23 mouse cellular contexts compared by ENCODE assay signal in genomic region chr14:79837101-79837500, GRCm38 (mm10).
A peak's percentile ranks its signal among the peaks of the same experiment; 100 is the strongest.
DNase-seq lines count a peak whose midpoint lies in the region; ATAC-seq and TF ChIP-seq lines count a peak whose summit lies in the region.
"Had no signal": no experiment of that assay in that cellular context is flagged by ENCODE, and none has a peak within 500 bp of the region (broad histone marks: within the 10 kb centered on the region; RNA-seq: fewer than 3 reads in every experiment).

No protein-coding gene starts in this region.

- H3K9me3 ChIP-seq in kidney, postnatal 0 days (replicated peaks; ENCODE audit: low read length): no peaks in the 10 kb centered on the region
- H3K9me3 ChIP-seq in midbrain, embryonic 15.5 days: no peaks in the 10 kb centered on the region
- no peaks in the 10 kb centered on the region for H3K9me3 ChIP-seq in midbrain, postnatal 0 days (ENCODE audit: low read length)
- H3K9me3 ChIP-seq: embryonic facial prominence, embryonic 15.5 days; forebrain, embryonic 10.5 days; heart, embryonic 10.5 days; hindbrain, embryonic 13.5 days had no signal

- intact Hi-C loops in heart, postnatal 10 days (cut with DNase I): no loop called here
- intact Hi-C loops in gastrocnemius, postnatal 14 days (cut with DNase I; ENCODE audit: low total_unique reads): no loop called here

- no peak for ATAC-seq in kidney, postnatal 0 days (replicated peaks; ENCODE audit: low FRiP score, low read depth)
- peak; percentile 67; the same call in 1 of the 2 replicates for ATAC-seq in midbrain, embryonic 15.5 days (replicated peaks)
- ATAC-seq in midbrain, postnatal 0 days (ENCODE audit: low FRiP score): no peak
- ATAC-seq: activated CD4-positive, CD25-positive, alpha-beta regulatory T cell, adult 4 months; forebrain, embryonic 14.5 days; Patski had no signal

- no peaks in the 10 kb centered on the region for H3K4me1 ChIP-seq in kidney, postnatal 0 days (replicated peaks; ENCODE audit: insufficient read depth, low read length)
- H3K4me1 ChIP-seq in midbrain, embryonic 15.5 days: peaks cover 9% of the 10 kb centered on the region; the same call in 1 of the 2 replicates
- H3K4me1 ChIP-seq in midbrain, postnatal 0 days (ENCODE audit: insufficient read depth, low read length): no peaks in the 10 kb centered on the region; the same call in 1 of the 2 replicates
- H3K4me1 ChIP-seq: embryonic facial prominence, embryonic 15.5 days; heart, embryonic 10.5 days had no signal

- H3K27me3 ChIP-seq in kidney, postnatal 0 days (ENCODE audit: insufficient read depth, low read length): no peaks in the 10 kb centered on the region
- no peaks in the 10 kb centered on the region for H3K27me3 ChIP-seq in midbrain, embryonic 15.5 days (replicated peaks)
- no peaks in the 10 kb centered on the region for H3K27me3 ChIP-seq in midbrain, postnatal 0 days (ENCODE audit: insufficient read depth, low read length)
- H3K27me3 ChIP-seq: embryonic facial prominence, embryonic 15.5 days; hindbrain, embryonic 13.5 days had no signal

- no peak overlapping the region for H3K4me2 ChIP-seq in kidney, postnatal 0 days (ENCODE audit: low read length)
- no peak overlapping the region for H3K4me2 ChIP-seq in midbrain, embryonic 15.5 days
- no peak overlapping the region for H3K4me2 ChIP-seq in midbrain, postnatal 0 days (ENCODE audit: low read depth, low read length, poor library complexity, severe bottlenecking)
- H3K4me2 ChIP-seq: embryonic facial prominence, embryonic 15.5 days; hindbrain, embryonic 13.5 days had no signal

- peak; percentile 44 for DNase-seq in heart, adult 11 months
- DNase-seq in heart, postnatal 10 days: no peak
- peak; percentile 56 for DNase-seq in kidney, postnatal 0 days (ENCODE audit: low spot score)
- no peak for DNase-seq in kidney, postnatal 10 days
- no peak for DNase-seq in midbrain, postnatal 0 days (ENCODE audit: low spot score)
- no peak for DNase-seq in gastrocnemius, postnatal 14 days
- DNase-seq: adrenal gland, postnatal 14 days; cerebellum, adult 11-12 months; cerebellum, adult 9-10 months; cerebellum, postnatal 25 days; gastrocnemius, adult 2 months; gastrocnemius, postnatal 36 days; heart, adult 18-20 months; heart, postnatal 14 days had no signal

- H3K36me3 ChIP-seq in kidney, postnatal 0 days (ENCODE audit: insufficient read depth, low read length): no peaks in the 10 kb centered on the region
- no peaks in the 10 kb centered on the region for H3K36me3 ChIP-seq in midbrain, embryonic 15.5 days (replicated peaks)
- no peaks in the 10 kb centered on the region for H3K36me3 ChIP-seq in midbrain, postnatal 0 days (ENCODE audit: insufficient read depth, low read length)
- H3K36me3 ChIP-seq: embryonic facial prominence, embryonic 15.5 days; forebrain, embryonic 10.5 days; heart, embryonic 10.5 days; hindbrain, embryonic 13.5 days had no signal

- WGBS in kidney, postnatal 0 days: 30% methylated on average over 5 of the region's 5 CpGs
- 42% methylated on average over 5 of the region's 5 CpGs for WGBS in midbrain, embryonic 15.5 days
- WGBS in midbrain, postnatal 0 days: 35% methylated on average over 5 of the region's 5 CpGs

- H3K4me3 ChIP-seq in kidney, postnatal 0 days (replicated peaks; ENCODE audit: low read depth, low read length): no peak overlapping the region
- no peak overlapping the region for H3K4me3 ChIP-seq in midbrain, embryonic 15.5 days
- no peak overlapping the region for H3K4me3 ChIP-seq in midbrain, postnatal 0 days (ENCODE audit: low read depth, low read length)
- H3K4me3 ChIP-seq: embryonic facial prominence, embryonic 15.5 days; erythroblast, embryonic 14.5 days; forebrain, embryonic 10.5 days; gastrocnemius, adult 2 months; heart, embryonic 10.5 days; hindbrain, embryonic 13.5 days had no signal

- no peak overlapping the region for H3K9ac ChIP-seq in kidney, postnatal 0 days (ENCODE audit: low read depth, low read length)
- no peak overlapping the region for H3K9ac ChIP-seq in midbrain, embryonic 15.5 days
- H3K9ac ChIP-seq in midbrain, postnatal 0 days (replicated peaks; ENCODE audit: low read length, poor library complexity, severe bottlenecking): no peak overlapping the region
- H3K9ac ChIP-seq: embryonic facial prominence, embryonic 15.5 days; hindbrain, embryonic 13.5 days had no signal

- TF ChIP-seq CTCF in kidney, postnatal 0 days (IDR thresholded peaks at IDR 0.05; ENCODE audit: low read depth): no peak
- no peak for TF ChIP-seq CTCF in midbrain, postnatal 0 days (IDR thresholded peaks at IDR 0.05)

- H3K27ac ChIP-seq in kidney, postnatal 0 days: no peak overlapping the region
- no peak overlapping the region for H3K27ac ChIP-seq in midbrain, embryonic 15.5 days
- no peak overlapping the region for H3K27ac ChIP-seq in midbrain, postnatal 0 days (ENCODE audit: low read depth, low read length)
- H3K27ac ChIP-seq: embryonic facial prominence, embryonic 15.5 days; forebrain, embryonic 10.5 days; gastrocnemius, adult 2 months; heart, embryonic 10.5 days; hindbrain, embryonic 13.5 days had no signal

Comparison
In these comparisons a context has a peak if more than half of its experiments do, and no peak if none do; other contexts are left out.
1. DNase-seq: peak in heart, adult 11 months (single experiment) and kidney, postnatal 0 days (single experiment); none in heart, postnatal 10 days (0 of 2), kidney, postnatal 10 days (single experiment), midbrain, postnatal 0 days (single experiment) and gastrocnemius, postnatal 14 days (single experiment).